Mouse (Mus musculus) hindbrain, embryonic 16.5 days (tissue): ENCODE measurements at regions not wholly inside any gene's neighbourhood (a gene's known extent, or its start where the extent isn't known, plus 50 kb on each side); places are given as distances from the start of the nearest gene placed in this dataset.

ENCODE experiments used
- ATAC-seq: fragments of 200-750 bp; cut with Nextera tagmentation; 2 replicates; pipeline ENCODE4 v1.8.0; 2017; ENCODE audit warnings: moderate TSS enrichment, moderate library complexity
- H3K27ac ChIP-seq: fragments of 300-500 bp; sonication (generic); 2 replicates; pipeline ENCODE4 v1.5.1; 2014; ENCODE audit warnings: low read depth, mild to moderate bottlenecking, control low read depth, low read length, moderate library complexity
- H3K27me3 ChIP-seq: fragments of 300-500 bp; sonication (generic); replicated peaks from 2 replicates; pipeline ENCODE4 v1.6.1; 2014; ENCODE audit warnings: low read length; ENCODE audit not compliant: control insufficient read depth, insufficient read depth
- H3K36me3 ChIP-seq: fragments of 300-500 bp; sonication (generic); 2 replicates; pipeline ENCODE4 v1.6.1; 2014; ENCODE audit warnings: mild to moderate bottlenecking, low read length, moderate library complexity, mixed read lengths; ENCODE audit not compliant: control insufficient read depth, insufficient read depth
- H3K4me1 ChIP-seq: fragments of 300-500 bp; sonication (generic); 2 replicates; pipeline ENCODE4 v1.6.1; 2014; ENCODE audit warnings: low read depth, low read length; ENCODE audit not compliant: control insufficient read depth, insufficient read depth
- H3K4me2 ChIP-seq: fragments of 300-500 bp; sonication (generic); 2 replicates; pipeline ENCODE4 v1.6.1; 2014; ENCODE audit warnings: mild to moderate bottlenecking, low read length, control low read depth, moderate library complexity
- H3K4me3 ChIP-seq: fragments of 300-500 bp; sonication (generic); 2 replicates; pipeline ENCODE4 v1.5.1; 2014; ENCODE audit warnings: mild to moderate bottlenecking, low read length, control low read depth, moderate library complexity
- H3K9ac ChIP-seq: fragments of 300-500 bp; sonication (generic); 2 replicates; pipeline ENCODE4 v1.6.1; 2014; ENCODE audit warnings: low read depth, mild to moderate bottlenecking, control low read depth, low read length, moderate library complexity
- H3K9me3 ChIP-seq: fragments of 300-500 bp; sonication (generic); 2 replicates; pipeline ENCODE4 v1.6.1; 2014; ENCODE audit warnings: mild to moderate bottlenecking, low read length, moderate library complexity; ENCODE audit not compliant: control insufficient read depth
- WGBS: fragments of 180-500 bp; shearing (Covaris S2); extraction: QIAGEN DNeasy Blood & Tissue Kit; methylation state at CpG from one replicate; pipeline ENCODE4 v1.1.7; 2014; 5-methylcytosine and 5-hydroxymethylcytosine counted together

DNA sequence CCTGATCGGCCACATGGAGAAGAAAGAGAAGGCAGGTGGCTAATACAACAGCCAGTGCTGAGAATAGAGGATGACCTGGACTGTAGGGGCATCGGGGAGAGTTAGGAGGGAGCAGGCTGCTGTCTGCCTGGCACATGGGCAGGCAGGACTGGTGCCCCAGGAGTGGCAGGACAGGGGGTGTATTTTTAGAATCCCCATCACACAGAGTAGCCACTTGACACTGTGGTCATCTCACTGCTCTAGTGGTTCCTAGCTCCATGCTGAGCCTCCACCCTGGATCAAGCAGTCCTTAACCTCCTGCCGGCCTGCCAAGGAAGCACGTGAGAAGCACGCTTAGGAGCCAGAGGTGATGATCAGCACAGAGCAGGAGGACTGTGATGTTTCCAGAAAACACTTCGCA, 119.7 kb downstream of the Sec61b start:
- WGBS: 67% methylated on average over 6 of the region's 6 CpGs
- Histone ChIP-seq H3K27ac (no peak overlapping the region), H3K4me1 (no peaks in the 10 kb centered on the region), H3K27me3 (no peaks in the 10 kb centered on the region), H3K9me3 (no peaks in the 10 kb centered on the region), H3K36me3 (no peaks in the 10 kb centered on the region), H3K4me2 (no peak overlapping the region), H3K4me3 (no peak overlapping the region), H3K9ac (no peak overlapping the region)
- ATAC-seq: no peak

DNA sequence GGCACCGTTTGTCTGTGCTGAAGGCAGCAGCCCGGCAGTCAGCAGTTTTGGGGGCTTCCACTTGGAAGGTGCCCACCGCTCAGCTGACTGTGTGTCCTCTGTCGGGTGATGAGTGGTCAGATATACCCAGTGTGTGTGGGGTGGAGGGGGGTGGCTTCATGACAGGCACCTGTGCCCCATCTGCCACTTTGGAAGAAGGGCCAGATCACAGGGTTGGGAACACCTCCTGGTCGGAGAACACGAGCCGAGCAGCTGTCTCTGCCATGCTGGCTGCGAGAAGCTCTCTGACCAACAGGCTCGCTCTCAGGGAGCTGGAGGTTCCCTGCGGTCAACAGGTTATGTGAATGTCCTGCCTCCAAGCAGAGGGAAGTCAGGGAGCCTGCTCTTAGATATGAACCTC, 121.4 kb downstream of the Sec61b start:
- 85% methylated on average over 10 of the region's 10 CpGs for WGBS
- no peaks in the 10 kb centered on the region for H3K4me1 ChIP-seq
- no peak overlapping the region for H3K9ac ChIP-seq
- ATAC-seq: no peak
- H3K4me2 ChIP-seq: no peak overlapping the region
- no peak overlapping the region for H3K27ac ChIP-seq
- H3K27me3 ChIP-seq: no peaks in the 10 kb centered on the region
- no peaks in the 10 kb centered on the region for H3K36me3 ChIP-seq
- H3K9me3 ChIP-seq: no peaks in the 10 kb centered on the region
- no peak overlapping the region for H3K4me3 ChIP-seq

DNA sequence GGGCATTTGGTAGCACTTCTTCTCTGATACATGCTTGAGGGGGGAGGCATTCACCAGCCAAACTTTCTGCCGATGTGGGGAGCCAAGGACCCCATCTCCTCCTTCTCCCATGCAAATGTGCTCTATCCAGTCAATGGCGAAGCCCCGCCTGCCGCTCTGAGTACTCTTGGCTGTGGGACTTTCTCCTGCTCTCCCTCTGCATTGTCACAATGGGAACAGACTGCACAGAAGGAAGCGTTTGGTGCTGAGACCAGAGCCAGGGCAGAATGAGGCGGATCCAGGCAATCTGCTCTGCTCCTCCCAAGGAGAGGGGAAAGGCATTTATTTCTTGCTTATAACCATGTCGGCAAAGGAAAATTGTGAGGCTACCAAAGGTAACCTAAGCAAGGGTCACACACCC, 123.1 kb downstream of the Sec61b start:
- WGBS: 59% methylated on average over 7 of the region's 7 CpGs
- no peaks in the 10 kb centered on the region for H3K36me3 ChIP-seq
- H3K4me3 ChIP-seq: no peak overlapping the region
- no peak for ATAC-seq
- H3K4me2 ChIP-seq: no peak overlapping the region
- H3K9me3 ChIP-seq: no peaks in the 10 kb centered on the region
- no peak overlapping the region for H3K9ac ChIP-seq
- no peaks in the 10 kb centered on the region for H3K4me1 ChIP-seq
- H3K27me3 ChIP-seq: no peaks in the 10 kb centered on the region
- H3K27ac ChIP-seq: no peak overlapping the region

DNA sequence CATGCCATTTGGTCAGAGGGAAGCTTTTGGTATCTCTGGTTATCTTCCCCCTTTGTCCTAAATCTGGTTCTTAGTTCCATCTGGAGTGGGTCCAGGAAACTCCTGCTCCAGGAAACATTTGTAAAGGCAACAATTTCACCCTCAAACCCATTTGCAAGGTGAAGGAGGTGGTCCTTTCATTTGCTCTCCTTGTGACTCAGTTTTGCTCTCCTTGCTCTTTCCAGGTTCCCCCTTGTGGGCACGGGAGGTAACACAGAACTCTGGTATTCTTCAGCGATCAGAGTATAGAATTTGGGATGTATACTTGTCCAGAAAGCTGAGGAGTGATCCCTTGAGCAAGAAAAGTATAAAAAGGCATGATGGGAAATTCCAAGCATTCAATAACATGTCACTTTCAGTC, 123.8 kb downstream of the Sec61b start:
- no peak for ATAC-seq
- 57% methylated on average over 2 of the region's 2 CpGs for WGBS
- H3K27ac ChIP-seq: no peak overlapping the region
- no peaks in the 10 kb centered on the region for H3K27me3 ChIP-seq
- no peaks in the 10 kb centered on the region for H3K36me3 ChIP-seq
- H3K9me3 ChIP-seq: no peaks in the 10 kb centered on the region
- no peak overlapping the region for H3K4me3 ChIP-seq
- no peak overlapping the region for H3K4me2 ChIP-seq
- H3K4me1 ChIP-seq: no peaks in the 10 kb centered on the region
- no peak overlapping the region for H3K9ac ChIP-seq

DNA sequence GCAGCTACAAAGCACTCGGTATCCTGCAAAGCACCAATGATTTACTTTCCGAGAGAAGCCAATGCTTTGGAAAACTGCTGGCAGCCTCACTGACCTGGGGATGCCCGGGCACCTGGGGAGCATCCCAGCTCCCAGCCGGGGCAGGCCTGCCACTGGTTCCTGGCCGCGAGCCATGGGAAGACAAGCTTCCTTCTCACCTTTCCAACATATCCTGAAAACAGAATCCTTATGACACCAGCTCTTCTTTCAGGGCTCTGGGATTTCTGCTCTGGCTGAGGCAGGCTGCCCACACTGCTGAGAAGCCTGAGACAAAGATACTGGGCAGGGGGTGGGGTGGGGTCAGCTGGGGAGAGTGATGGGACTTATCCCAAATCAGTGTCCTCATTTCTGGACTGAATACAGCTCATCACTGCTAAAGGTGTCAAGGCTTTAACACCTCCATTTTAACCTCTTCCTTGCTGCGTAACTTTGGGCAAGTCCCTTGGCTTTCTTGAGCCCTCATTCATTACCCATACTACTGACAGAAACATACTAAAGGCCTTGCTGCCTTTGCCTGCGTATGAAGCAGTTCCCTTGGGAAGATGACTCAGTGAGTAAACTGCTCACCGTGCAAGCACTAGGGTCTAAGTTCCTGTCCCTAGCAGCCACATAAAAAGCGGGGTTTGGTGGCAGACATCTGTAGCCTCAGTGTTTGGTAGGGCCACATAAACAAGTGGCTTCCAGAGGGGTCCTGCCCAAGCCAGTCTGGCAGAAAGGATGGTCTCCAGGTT, 127.0 kb downstream of the Sec61b start:
- Histone ChIP-seq H3K9me3 (no peaks in the 10 kb centered on the region), H3K9ac (no peak overlapping the region), H3K36me3 (no peaks in the 10 kb centered on the region), H3K27ac (no peak overlapping the region), H3K4me3 (no peak overlapping the region), H3K4me1 (no peaks in the 10 kb centered on the region), H3K27me3 (no peaks in the 10 kb centered on the region), H3K4me2 (no peak overlapping the region)
- 78% methylated on average over 10 of the region's 10 CpGs for WGBS
- ATAC-seq: no peak

DNA sequence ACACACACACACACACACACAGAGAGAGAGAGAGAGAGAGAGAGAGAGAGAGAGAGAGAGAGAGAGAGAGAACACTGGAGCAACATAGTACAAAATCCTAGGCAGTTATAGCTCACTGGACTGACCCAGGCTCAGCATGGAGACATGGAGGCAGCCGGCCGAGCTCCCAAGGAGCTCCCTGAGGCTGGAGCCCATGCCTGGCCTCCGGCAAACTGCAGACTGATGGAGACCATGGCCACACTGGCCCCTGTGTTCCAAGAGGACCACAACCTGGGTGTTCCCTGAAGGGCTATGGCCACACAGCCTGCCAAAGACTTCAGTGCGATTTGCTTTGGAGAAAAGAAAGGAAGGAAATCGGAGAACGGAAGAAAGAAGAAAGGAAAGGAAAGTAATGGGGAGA, 128.9 kb downstream of the Sec61b start:
- Histone ChIP-seq H3K4me3 (no peak overlapping the region; the same call in 1 of the 2 replicates), H3K4me1 (peaks cover under 1% of the 10 kb centered on the region; the same call in 1 of the 2 replicates), H3K9me3 (no peaks in the 10 kb centered on the region), H3K4me2 (peak overlapping the region; percentile 47), H3K27ac (no peak overlapping the region), H3K27me3 (no peaks in the 10 kb centered on the region), H3K9ac (no peak overlapping the region), H3K36me3 (no peaks in the 10 kb centered on the region)
- 61% methylated on average over 6 of the region's 6 CpGs for WGBS
- ATAC-seq: no peak; the same call in 1 of the 2 replicates

DNA sequence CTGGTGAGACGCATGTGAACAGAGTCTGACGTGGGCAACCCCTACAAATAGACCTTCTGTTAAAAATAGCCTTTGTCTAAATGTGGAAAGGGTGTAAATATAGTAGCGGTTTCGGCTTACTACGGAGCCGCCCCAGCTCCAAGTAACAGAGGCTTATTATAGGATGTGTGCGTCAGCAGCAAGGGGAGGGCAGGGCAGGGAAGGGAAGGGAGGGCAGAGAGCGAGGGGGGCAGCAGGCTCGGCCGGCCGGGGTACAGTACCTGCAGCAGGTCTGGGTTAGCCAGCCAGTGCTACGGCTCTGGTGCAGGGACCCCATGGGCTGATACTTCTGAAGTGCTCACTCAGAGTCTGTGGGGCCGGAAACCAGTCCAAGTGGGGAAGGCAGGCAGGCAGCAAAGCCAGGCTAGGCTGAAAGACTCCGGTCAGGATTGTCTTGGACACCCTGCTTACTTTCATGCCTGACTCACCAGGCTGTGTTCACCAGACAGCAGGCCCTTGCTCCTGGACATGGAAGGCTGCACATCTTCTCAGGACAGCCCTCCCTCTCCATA, 129.5 kb downstream of the Sec61b start:
- Histone ChIP-seq H3K4me2 (peak overlapping the region; percentile 47), H3K36me3 (no peaks in the 10 kb centered on the region), H3K4me1 (peaks cover 6% of the 10 kb centered on the region), H3K4me3 (peak overlapping the region; percentile 17), H3K9ac (peak overlapping the region; percentile 47; the same call in 1 of the 2 replicates), H3K27ac (no peak overlapping the region), H3K9me3 (no peaks in the 10 kb centered on the region), H3K27me3 (no peaks in the 10 kb centered on the region)
- 40% methylated on average over 14 of the region's 14 CpGs for WGBS
- ATAC-seq: peak; percentile 69

DNA sequence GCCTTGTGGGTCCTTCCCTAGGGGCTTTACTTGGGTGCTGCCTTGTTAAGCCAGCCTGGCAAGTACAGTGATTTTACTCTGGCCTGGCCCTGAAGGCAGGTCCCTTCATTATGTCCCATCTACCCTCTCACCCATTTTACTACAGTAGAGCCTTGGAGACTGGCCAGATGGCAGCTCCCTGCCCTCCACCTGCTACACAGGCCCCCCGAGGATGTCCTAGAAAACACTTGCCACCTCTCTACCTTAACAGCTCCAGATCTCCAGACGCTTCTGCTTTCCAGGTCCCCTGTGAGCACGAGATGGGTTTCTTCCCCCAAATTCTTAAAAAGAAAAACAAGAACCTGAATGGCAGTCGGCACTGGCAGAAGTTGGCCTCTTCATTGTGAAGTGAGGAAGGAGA, 131.2 kb downstream of the Sec61b start:
- H3K27ac ChIP-seq: no peak overlapping the region
- WGBS: 83% methylated on average over 4 of the region's 4 CpGs
- H3K9ac ChIP-seq: no peak overlapping the region
- H3K36me3 ChIP-seq: no peaks in the 10 kb centered on the region
- H3K9me3 ChIP-seq: no peaks in the 10 kb centered on the region
- no peaks in the 10 kb centered on the region for H3K27me3 ChIP-seq
- H3K4me3 ChIP-seq: no peak overlapping the region
- H3K4me1 ChIP-seq: peaks cover 8% of the 10 kb centered on the region
- no peak for ATAC-seq
- no peak overlapping the region for H3K4me2 ChIP-seq

DNA sequence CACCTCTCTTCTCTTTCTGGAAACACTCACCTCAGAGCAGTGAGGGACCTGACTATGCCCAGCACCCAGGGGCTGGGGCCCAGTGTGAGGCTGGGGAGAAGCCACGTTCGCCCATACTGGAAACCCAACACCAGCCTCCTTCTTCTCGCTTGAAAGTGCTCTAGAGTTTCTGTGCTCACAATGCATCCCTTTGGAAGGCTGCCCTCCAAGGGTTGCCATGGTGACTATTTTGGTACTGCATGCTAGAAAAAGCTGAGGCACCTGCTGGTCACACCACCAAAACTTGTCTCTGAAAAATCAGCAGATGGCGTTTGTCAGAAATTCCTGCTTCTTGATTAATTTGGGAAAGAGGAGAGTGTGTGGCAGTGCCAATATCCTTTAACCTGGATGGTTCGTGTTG, 134.2 kb downstream of the Sec61b start:
- Histone ChIP-seq H3K4me3 (no peak overlapping the region), H3K36me3 (no peaks in the 10 kb centered on the region), H3K9me3 (no peaks in the 10 kb centered on the region), H3K4me1 (peaks cover 8% of the 10 kb centered on the region), H3K9ac (no peak overlapping the region), H3K4me2 (no peak overlapping the region), H3K27me3 (no peaks in the 10 kb centered on the region), H3K27ac (no peak overlapping the region)
- WGBS: 23% methylated on average over 5 of the region's 5 CpGs
- peak; percentile 79 for ATAC-seq
